Mouse (Mus musculus) hindbrain, embryonic 16.5 days (tissue): ENCODE data around the gene Ndufaf3. TPM values are rescaled to one million over a fixed set of nuclear protein-coding genes. Genes with fewer than 3 reads are reported as not detected.

Source experiments
- ATAC-seq: fragments of 200-750 bp; cut with Nextera tagmentation; 2 replicates; pipeline ENCODE4 v1.8.0; 2017; ENCODE audit warnings: moderate TSS enrichment, moderate library complexity
- H3K27ac ChIP-seq: fragments of 300-500 bp; sonication (generic); 2 replicates; pipeline ENCODE4 v1.5.1; 2014; ENCODE audit warnings: low read depth, mild to moderate bottlenecking, control low read depth, low read length, moderate library complexity
- H3K27me3 ChIP-seq: fragments of 300-500 bp; sonication (generic); replicated peaks from 2 replicates; pipeline ENCODE4 v1.6.1; 2014; ENCODE audit warnings: low read length; ENCODE audit not compliant: control insufficient read depth, insufficient read depth
- H3K36me3 ChIP-seq: fragments of 300-500 bp; sonication (generic); 2 replicates; pipeline ENCODE4 v1.6.1; 2014; ENCODE audit warnings: mild to moderate bottlenecking, low read length, moderate library complexity, mixed read lengths; ENCODE audit not compliant: control insufficient read depth, insufficient read depth
- H3K4me1 ChIP-seq: fragments of 300-500 bp; sonication (generic); 2 replicates; pipeline ENCODE4 v1.6.1; 2014; ENCODE audit warnings: low read depth, low read length; ENCODE audit not compliant: control insufficient read depth, insufficient read depth
- H3K4me2 ChIP-seq: fragments of 300-500 bp; sonication (generic); 2 replicates; pipeline ENCODE4 v1.6.1; 2014; ENCODE audit warnings: mild to moderate bottlenecking, low read length, control low read depth, moderate library complexity
- H3K4me3 ChIP-seq: fragments of 300-500 bp; sonication (generic); 2 replicates; pipeline ENCODE4 v1.5.1; 2014; ENCODE audit warnings: mild to moderate bottlenecking, low read length, control low read depth, moderate library complexity
- H3K9ac ChIP-seq: fragments of 300-500 bp; sonication (generic); 2 replicates; pipeline ENCODE4 v1.6.1; 2014; ENCODE audit warnings: low read depth, mild to moderate bottlenecking, control low read depth, low read length, moderate library complexity
- H3K9me3 ChIP-seq: fragments of 300-500 bp; sonication (generic); 2 replicates; pipeline ENCODE4 v1.6.1; 2014; ENCODE audit warnings: mild to moderate bottlenecking, low read length, moderate library complexity; ENCODE audit not compliant: control insufficient read depth
- WGBS: fragments of 180-500 bp; shearing (Covaris S2); extraction: QIAGEN DNeasy Blood & Tissue Kit; methylation state at CpG from one replicate; pipeline ENCODE4 v1.1.7; 2014; 5-methylcytosine and 5-hydroxymethylcytosine counted together
- polyA plus RNA-seq: library from polyadenylated mRNA; unstranded; fragments of >200 nt; fragmentation: Nextera tagmentation; extraction: Ambion mirVana; gene quantifications from 2 replicates; pipeline ENCODE4 v1.2.1, GENCODE M21; 2015

Ndufaf3 gene
- polyA plus RNA-seq, 1 experiment from 2014 or later: 78.2 TPM

DNA sequence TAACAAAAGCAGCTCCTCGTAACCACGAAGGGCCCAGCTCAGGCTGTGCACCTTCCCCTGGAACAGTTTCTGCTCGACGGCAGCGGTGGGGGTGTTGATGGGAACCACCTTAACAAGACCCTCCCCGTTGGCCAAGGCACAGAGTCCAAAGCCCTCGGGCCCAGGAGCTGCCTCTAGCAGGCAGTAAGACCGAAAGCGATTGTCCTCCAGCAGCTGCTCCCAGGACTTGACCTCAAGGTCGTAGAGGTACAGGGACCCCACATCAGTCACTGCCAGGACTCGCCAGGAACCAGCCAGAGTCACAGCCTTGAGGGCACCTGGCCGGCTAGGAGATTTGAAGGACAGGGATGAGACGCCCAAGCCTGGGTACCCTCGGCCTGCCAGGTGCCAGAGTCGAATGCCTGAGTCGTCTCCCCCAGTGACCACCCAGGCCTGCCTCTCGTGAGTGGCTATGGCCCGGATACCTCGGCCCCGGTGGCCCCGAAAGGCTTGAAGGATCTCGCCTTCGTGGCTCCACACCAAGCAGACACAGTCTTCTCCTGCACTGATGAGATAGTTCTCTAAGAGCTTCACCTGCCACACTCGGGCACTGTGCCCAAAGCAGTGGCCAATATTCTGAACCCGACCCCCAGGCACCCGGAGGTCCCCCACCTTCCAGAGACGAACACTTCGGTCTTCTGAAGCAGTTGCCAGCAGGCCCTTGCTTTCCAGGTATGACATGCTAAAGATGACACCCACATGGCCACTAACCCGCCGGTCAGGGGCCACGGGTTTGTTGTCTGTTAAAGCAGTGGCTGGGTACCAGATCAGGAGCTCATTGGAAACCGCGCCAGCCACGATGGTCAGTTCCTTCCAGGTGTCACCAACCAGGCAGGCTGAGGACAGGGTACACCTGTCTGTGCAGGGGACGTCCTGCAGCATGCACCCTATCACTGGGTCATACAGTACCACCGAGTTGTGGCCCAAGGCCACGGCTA is 8.4 kb upstream of the Ndufaf3 start:
- no peak overlapping the region for H3K27ac ChIP-seq
- ATAC-seq: no peak
- H3K4me2 ChIP-seq: peak overlapping the region; percentile 21
- no peaks in the 10 kb centered on the region for H3K9me3 ChIP-seq
- no peak overlapping the region for H3K4me3 ChIP-seq
- H3K4me1 ChIP-seq: peaks cover 54% of the 10 kb centered on the region
- WGBS: 85% methylated on average over 37 of the region's 37 CpGs
- no peaks in the 10 kb centered on the region for H3K27me3 ChIP-seq
- peaks cover 41% of the 10 kb centered on the region for H3K36me3 ChIP-seq
- H3K9ac ChIP-seq: peak overlapping the region; percentile 17; the same call in 1 of the 2 replicates

DNA sequence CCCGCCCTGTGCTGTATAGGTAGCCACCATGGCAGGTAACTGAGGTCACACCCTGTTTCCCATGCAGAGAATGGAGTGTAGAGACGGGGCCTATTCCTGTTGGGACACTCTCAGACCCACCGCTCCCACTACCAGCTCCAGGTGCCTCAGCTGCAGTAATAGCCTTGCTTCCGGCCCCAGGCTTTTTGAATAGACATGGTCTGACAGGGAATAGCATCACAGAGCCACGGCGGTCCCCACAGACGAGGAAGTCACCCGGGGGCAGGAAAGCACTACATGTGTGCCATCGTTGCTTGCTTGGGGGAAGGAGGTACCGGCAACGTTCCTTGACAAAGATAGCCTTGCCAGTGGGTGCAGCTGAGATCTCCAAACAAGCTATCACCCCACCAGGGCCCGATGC is 7.7 kb upstream of the Ndufaf3 start:
- Histone ChIP-seq H3K27ac (no peak overlapping the region), H3K4me3 (no peak overlapping the region), H3K4me1 (peaks cover 61% of the 10 kb centered on the region), H3K9ac (peak overlapping the region; percentile 18; the same call in 1 of the 2 replicates), H3K36me3 (peaks cover 41% of the 10 kb centered on the region), H3K27me3 (no peaks in the 10 kb centered on the region), H3K9me3 (no peaks in the 10 kb centered on the region), H3K4me2 (peak overlapping the region; percentile 12; the same call in 1 of the 2 replicates)
- no peak for ATAC-seq
- 78% methylated on average over 12 of the region's 12 CpGs for WGBS

DNA sequence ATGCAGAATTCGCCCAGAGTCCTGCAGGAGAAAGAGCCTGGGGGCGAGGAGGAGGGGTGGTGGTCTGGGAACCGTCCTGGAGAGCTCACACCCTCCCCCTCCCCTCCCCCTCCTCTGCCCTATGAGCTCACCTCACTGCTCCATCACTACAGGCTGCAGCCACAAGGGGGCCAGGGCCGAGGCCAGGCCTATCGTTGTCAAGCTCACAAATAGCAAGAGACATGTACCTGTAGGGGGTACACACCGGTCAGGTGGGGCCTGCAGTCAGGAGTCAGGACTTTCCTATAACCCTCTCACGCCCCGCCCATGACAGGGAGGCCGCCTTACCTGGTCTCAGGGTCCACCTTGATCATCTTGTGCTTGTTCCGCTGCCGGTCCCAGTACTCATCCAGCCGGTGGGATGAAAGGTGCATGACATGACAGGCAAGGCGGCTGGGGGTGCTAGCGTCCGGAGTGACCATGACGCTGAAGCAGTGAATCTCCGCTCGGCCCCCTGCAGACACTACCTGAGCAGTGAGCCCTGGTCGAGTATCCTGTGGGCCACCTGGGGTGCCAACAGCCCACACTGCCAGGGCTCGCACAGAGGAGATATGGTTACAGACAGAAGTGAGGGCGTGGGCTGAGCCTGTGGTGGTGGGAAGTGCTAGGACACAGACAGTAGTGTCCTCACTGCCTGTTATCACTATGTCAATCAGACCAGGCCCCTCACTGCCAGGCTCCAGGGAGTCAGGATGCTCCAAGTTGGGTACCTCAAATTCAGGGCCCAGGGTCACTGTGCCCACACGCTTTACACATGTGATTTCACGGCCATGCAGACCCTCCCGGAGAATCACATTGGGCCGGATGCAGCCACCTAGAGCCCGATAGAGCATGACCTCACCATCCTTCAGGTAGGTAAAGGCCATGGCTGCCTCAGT is 6.8 kb upstream of the Ndufaf3 start:
- H3K9ac ChIP-seq: no peak overlapping the region
- H3K27ac ChIP-seq: no peak overlapping the region

DNA sequence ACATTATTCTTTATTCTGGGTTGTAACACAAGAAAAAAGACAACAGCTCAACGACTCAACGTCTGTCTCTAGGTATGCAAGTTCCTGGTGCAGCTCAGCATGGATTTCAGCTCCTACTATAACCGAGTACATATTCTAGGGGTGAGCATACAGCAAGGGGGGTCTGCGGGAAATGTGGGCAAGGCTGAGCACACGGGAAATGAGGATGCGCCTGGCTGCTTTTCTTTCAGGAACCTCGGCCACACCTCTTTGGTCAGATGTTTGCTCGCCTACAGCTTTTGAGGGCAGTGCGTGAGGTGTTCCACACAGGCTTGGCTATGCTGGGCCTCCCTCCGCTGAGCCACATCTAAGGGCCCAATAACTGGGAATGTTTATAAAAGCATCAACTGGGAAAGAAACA is 5.1 kb upstream of the Ndufaf3 start:
- Histone ChIP-seq H3K4me2 (no peak overlapping the region), H3K9ac (no peak overlapping the region), H3K9me3 (no peaks in the 10 kb centered on the region), H3K27ac (no peak overlapping the region), H3K4me1 (peaks cover 61% of the 10 kb centered on the region), H3K27me3 (no peaks in the 10 kb centered on the region), H3K36me3 (peaks cover 41% of the 10 kb centered on the region), H3K4me3 (no peak overlapping the region)
- ATAC-seq: no peak
- 81% methylated on average over 10 of the region's 10 CpGs for WGBS

More for the DNA sequence above, 6.8 kb upstream of the Ndufaf3 start:
- peaks cover 60% of the 10 kb centered on the region for H3K4me1 ChIP-seq
- ATAC-seq: no peak
- H3K4me3 ChIP-seq: no peak overlapping the region
- H3K4me2 ChIP-seq: no peak overlapping the region; the same call in 1 of the 2 replicates
- WGBS: 57% methylated on average over 26 of the region's 26 CpGs
- peaks cover 41% of the 10 kb centered on the region for H3K36me3 ChIP-seq
- no peaks in the 10 kb centered on the region for H3K9me3 ChIP-seq
- no peaks in the 10 kb centered on the region for H3K27me3 ChIP-seq

DNA sequence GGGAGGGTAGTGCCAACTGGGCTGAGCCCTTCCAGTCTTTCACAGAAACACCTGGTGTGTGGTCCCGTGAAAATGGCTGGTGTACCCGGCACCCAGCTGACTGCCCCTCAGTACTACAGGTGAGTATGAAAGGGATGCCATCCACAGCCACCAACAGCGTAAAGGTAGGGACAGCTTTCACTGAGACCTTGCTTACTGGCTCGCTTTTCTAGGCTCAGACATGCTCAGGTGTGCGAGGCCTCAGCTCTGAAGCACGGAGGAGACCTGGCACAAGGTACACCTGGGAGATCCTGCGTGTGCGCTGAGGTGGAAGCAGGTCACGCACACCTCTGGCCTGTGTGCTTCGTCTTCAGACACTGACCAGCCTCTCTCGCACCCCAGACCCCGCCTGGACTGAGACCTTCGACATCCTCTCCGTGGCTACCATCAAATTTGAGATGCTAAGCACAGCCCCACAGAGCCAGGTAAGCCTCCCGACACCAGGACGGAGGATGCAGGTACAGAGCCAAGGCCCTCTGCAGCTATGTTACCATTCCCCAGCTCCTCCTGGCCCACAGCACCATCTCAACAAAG is 4.3 kb upstream of the Ndufaf3 start:
- Histone ChIP-seq H3K9me3 (no peaks in the 10 kb centered on the region), H3K27me3 (no peaks in the 10 kb centered on the region), H3K9ac (no peak overlapping the region), H3K4me3 (no peak overlapping the region), H3K4me2 (no peak overlapping the region), H3K4me1 (peaks cover 53% of the 10 kb centered on the region), H3K27ac (no peak overlapping the region), H3K36me3 (peaks cover 41% of the 10 kb centered on the region)
- WGBS: 95% methylated on average over 16 of the region's 16 CpGs
- ATAC-seq: no peak

DNA sequence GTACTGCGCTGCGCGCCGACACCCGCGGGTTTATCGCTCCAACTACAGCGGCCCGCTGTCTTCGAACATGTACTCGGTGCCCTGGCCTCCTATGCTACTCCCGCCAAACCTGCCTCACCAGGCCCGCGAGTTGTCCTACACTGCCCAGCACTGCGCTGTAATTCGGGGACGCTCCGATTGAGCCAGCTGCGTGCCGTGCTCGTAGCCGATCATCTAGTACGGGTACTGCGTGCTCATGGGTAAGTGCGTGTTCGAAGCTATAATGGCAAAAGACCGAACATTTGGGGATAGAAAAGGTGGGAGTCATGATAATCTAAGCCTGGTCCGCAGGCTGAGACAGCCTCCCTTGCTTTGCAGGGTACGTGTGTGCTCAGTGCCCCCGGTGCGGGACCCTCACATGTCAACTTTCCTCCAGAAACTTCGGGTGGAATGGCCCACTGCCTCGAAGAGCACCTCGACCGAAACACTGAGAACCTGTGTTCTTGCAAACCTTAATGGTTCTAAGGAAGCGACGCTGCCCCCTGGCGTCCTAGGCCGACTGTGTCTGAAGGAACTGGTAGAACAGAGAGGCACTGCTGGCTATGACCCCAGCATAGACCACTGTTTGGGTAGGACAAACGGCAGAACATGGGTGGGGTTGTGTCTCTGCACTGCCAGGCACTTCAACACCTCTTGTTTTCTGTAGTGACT is 3.1 kb upstream of the Ndufaf3 start:
- no peak; the same call in 1 of the 2 replicates for ATAC-seq
- H3K4me1 ChIP-seq: peaks cover 48% of the 10 kb centered on the region
- 2% methylated on average over 40 of the region's 40 CpGs for WGBS

DNA sequence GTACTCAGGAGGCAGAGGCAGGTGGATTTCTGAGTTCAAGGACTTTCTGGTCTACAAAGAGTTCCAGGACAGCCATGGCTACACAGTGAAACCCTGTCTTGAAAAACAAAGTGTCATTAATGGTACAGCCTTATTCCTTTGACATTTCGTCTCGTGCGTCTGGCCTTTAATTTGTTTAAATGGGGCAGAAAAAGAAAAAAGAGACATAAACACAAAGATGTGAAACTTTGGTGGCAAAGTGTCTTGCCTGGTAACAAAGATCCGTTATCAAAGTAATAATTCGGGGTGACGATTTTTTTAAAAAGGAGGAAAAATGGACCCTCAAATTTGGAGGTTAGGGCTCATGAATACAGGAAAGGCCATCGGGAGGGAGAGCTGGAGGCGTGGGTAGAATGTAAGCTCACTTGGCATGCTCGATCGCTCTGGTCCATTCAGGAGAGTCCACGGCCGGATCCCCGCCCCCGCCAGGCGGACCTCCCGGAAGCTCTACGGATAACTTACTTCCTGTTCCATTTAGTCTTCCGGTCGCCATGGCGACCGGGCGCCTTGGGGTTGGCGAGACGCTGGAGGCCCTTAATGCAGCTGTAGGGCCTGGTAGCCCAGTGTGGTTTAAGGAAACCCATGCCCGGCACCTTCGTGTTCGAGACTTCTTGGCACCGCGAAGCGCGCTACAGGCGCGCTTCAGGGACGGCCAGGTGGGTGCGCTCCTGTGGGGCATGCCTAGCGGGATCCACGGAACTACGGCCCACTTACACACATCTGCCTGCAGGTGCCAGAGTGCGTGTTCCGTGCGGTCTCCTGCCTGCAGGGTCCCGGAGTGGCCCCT is 2.4 kb upstream of the Ndufaf3 start, which contains the start of gene Dalrd3:
Dalrd3 (plus strand) TSS at position 506 of the 826 bp plus-strand sequence.
- peak; percentile 70 for ATAC-seq
- peaks cover 32% of the 10 kb centered on the region for H3K36me3 ChIP-seq
- WGBS: 6% methylated on average over 42 of the region's 42 CpGs

More for the DNA sequence above, 3.1 kb upstream of the Ndufaf3 start:
- Histone ChIP-seq H3K9ac (peak overlapping the region; percentile 77), H3K9me3 (no peaks in the 10 kb centered on the region), H3K4me2 (peak overlapping the region; percentile 97), H3K4me3 (peak overlapping the region; percentile 73), H3K36me3 (peaks cover 32% of the 10 kb centered on the region), H3K27me3 (no peaks in the 10 kb centered on the region), H3K27ac (peak overlapping the region; percentile 77)

More for the DNA sequence above, 2.4 kb upstream of the Ndufaf3 start, which contains the start of gene Dalrd3:
- H3K27ac ChIP-seq: peak within 1 kb of the TSS; percentile 77
- no peaks in the 10 kb centered on the region for H3K9me3 ChIP-seq
- H3K4me3 ChIP-seq: peak within 1 kb of the TSS; percentile 73
- H3K4me2 ChIP-seq: peak within 1 kb of the TSS; percentile 97
- peaks cover 40% of the 10 kb centered on the region for H3K4me1 ChIP-seq
- peak within 1 kb of the TSS; percentile 77 for H3K9ac ChIP-seq
- H3K27me3 ChIP-seq: no peaks in the 10 kb centered on the region
